Mouse (Mus musculus): ENCODE measurements around the gene Shcbp1l. TPM values are rescaled to one million over a fixed set of nuclear protein-coding genes. Genes with fewer than 3 reads are reported as not detected.

Shcbp1l gene
- total and polyA plus RNA-seq, 3 experiments: 5.6 to 36.0 (median 9.1) TPM

DNA sequence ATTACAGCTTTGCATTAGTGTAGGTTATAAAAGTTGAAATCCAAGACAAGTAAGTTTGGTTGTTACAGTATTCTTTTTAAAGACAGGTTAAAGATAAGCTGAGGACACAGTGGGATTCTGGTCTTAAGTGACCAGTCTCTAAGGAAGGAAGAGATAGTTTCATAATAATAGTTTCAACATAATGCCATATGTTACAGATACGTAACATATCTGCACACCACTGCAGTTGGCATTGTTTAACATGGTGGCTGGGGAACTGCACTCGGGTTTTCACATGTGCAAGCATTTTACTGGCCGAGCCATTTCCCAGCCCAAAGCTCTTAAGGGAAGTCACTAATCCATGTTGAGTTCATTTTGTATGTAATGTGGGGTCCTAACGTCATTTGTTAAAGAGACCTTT is 18.7 kb downstream of the Shcbp1l start:
- ATAC-seq (ENCODE audit: extremely low read depth, insufficient number of reproducible peaks, low FRiP score, poor library complexity, severe bottlenecking) (no peak), DNase-seq (ENCODE audit: low spot score) (no peak)
- no peaks in the 10 kb centered on the region for H3K27me3 ChIP-seq (ENCODE audit: insufficient read depth, low read length)
- H3K4me1 ChIP-seq (ENCODE audit: insufficient read depth, low read depth, low read length): peaks cover 6% of the 10 kb centered on the region; the same call in 1 of the 2 replicates
- peaks cover 45% of the 10 kb centered on the region for H3K36me3 ChIP-seq (replicated peaks)
- TF ChIP-seq CTCF (IDR thresholded peaks at IDR 0.05; ENCODE audit: low read depth, low read length) (no peak), TAL1 (conservative IDR thresholded peaks at IDR 0.05; ENCODE audit: low read depth, low read length) (no peak), POLR2AphosphoS5 (IDR thresholded peaks at IDR 0.05; ENCODE audit: insufficient replicate concordance, low read depth, low read length) (no peak), GATA1 (IDR thresholded peaks at IDR 0.05; ENCODE audit: borderline replicate concordance, low read length) (no peak), GATA2 (IDR thresholded peaks at IDR 0.05; ENCODE audit: borderline replicate concordance, low read depth, low read length) (no peak)
- no peaks in the 10 kb centered on the region for H3K9me3 ChIP-seq (replicated peaks)
- H3K4me3 ChIP-seq (ENCODE audit: low read depth, low read length): no peak overlapping the region

DNA sequence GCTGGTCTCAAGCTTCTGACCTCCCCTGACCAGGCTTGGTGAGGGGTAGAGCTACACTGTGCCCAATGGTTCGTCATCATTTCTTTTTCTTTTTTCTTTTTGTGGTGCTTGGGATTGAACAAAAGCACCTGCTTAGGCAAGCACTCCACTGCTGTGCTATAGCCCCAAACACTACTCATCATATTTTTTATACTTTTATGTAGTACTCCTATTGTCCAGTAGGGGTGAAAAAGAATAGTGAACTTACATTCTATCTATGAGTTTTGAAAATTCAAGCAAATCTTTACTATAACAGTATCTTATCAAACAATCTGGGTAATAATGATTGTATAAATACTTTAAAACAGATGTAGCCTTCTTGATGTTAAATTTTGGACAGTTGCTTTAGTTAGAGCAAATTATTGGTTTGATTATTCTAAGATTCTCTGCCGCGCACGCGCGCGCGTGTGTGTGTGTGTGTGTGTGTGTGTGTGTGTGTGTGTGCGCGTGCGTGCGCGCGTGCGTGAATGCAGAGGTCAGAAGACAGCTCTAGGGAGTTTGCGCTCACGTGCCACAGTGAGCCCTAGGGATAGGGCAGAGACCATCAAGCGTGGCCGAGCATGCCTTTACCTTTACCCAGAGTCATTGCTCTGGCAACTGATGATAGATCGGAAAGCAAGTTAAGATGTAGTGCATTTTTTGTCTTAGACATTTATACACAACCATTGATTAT is 21.3 kb downstream of the Shcbp1l start:
- DNase-seq (ENCODE audit: low spot score): no peak
- no peak for ATAC-seq (ENCODE audit: extremely low read depth, insufficient number of reproducible peaks, low FRiP score, poor library complexity, severe bottlenecking)
- H3K4me3 ChIP-seq (ENCODE audit: low read depth, low read length): no peak overlapping the region

DNA sequence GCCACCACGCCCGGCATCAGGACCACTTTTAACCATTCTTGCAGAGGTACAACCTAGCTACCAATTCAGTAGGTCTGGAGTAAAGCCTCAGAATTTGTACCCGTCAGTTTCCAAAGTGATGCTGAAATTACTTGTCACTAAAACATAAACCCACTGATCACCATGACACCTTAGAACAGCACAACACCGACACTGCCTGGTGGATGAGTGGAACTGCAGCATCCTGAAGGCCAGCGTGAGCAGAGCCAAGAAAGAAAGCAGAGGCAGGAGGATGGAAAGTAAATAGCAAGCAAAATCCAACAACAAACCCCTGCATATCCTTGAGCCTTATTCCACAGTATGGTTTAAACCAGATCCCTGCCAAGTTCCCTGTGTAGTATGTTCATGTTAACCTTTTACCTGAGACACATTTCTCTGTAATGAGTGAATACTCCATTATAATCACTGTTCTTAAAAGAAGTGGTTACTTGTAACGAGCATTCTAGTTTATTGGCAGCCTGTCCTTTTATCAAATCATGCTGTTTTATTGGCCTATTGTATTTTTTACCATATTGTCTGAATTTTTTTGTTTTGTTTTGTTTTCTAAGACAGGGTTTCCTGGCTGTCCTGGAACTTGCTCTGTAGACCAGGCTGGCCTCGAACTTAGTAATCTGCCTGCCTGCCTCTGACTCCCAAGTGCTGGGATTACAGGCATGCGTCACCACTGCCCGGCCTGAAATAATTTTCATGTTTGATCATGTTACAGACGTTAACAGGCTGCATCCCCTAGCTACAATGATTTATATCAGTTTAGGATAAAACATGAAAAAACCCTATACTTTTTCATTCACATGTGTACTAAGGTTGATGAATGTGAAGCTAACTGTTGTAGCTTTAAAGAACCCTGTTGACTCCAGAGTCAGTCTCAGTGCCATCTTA is 26.5 kb downstream of the Shcbp1l start:
- H3K4me3 ChIP-seq (ENCODE audit: low read depth, low read length): no peak overlapping the region
- H3K4me1 ChIP-seq (ENCODE audit: insufficient read depth, low read depth, low read length): peaks cover 4% of the 10 kb centered on the region; the same call in 1 of the 2 replicates
- peaks cover 85% of the 10 kb centered on the region for H3K36me3 ChIP-seq (replicated peaks)
- ATAC-seq (ENCODE audit: extremely low read depth, insufficient number of reproducible peaks, low FRiP score, poor library complexity, severe bottlenecking): peak; percentile 41; the same call in 1 of the 2 replicates
- TF ChIP-seq CTCF (IDR thresholded peaks at IDR 0.05; ENCODE audit: low read depth, low read length) (peak; percentile 59), GATA1 (IDR thresholded peaks at IDR 0.05; ENCODE audit: borderline replicate concordance, low read length) (no peak)
- H3K27me3 ChIP-seq (ENCODE audit: insufficient read depth, low read length): no peaks in the 10 kb centered on the region
- H3K9me3 ChIP-seq (replicated peaks): no peaks in the 10 kb centered on the region
- no peak for DNase-seq (ENCODE audit: low spot score)

More for the DNA sequence above, 21.3 kb downstream of the Shcbp1l start:
- H3K9me3 ChIP-seq (replicated peaks): no peaks in the 10 kb centered on the region
- H3K4me1 ChIP-seq (ENCODE audit: insufficient read depth, low read depth, low read length): no peaks in the 10 kb centered on the region
- H3K36me3 ChIP-seq (replicated peaks): peaks cover 51% of the 10 kb centered on the region
- TF ChIP-seq GATA2 (IDR thresholded peaks at IDR 0.05; ENCODE audit: borderline replicate concordance, low read depth, low read length): no peak
- no peak for TF ChIP-seq TAL1 (conservative IDR thresholded peaks at IDR 0.05; ENCODE audit: low read depth, low read length)
- TF ChIP-seq POLR2AphosphoS5 (IDR thresholded peaks at IDR 0.05; ENCODE audit: insufficient replicate concordance, low read depth, low read length): no peak
- no peak for TF ChIP-seq CTCF (IDR thresholded peaks at IDR 0.05; ENCODE audit: low read depth, low read length)
- no peak for TF ChIP-seq GATA1 (IDR thresholded peaks at IDR 0.05; ENCODE audit: borderline replicate concordance, low read length)
- H3K27me3 ChIP-seq (ENCODE audit: insufficient read depth, low read length): no peaks in the 10 kb centered on the region

DNA sequence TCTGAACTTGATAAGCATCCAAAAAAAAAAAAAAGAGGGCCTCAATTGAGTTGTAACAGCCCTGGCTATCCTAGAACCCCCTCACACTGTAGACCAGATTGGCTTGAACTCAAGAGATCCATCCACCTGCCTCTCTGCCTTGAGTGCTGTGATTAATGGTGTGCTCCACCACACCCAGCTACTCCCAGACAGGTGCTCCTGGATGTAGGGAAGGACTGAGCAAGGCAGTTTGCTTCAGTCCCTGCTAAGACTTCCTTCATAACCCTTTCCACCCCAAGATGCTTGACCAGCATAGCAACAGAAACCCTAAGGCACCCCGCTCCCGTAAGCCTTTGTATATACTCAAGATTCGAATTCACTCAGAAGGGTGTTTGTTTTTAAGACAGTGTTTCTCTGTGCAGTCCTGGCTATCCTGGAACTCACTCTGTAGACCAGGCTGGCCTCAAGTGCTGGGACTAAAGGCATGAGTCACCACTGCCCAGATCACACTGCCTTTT is 28.2 kb downstream of the Shcbp1l start:
- ATAC-seq (ENCODE audit: extremely low read depth, insufficient number of reproducible peaks, low FRiP score, poor library complexity, severe bottlenecking) (no peak), DNase-seq (ENCODE audit: low spot score) (no peak)
- TF ChIP-seq GATA2 (IDR thresholded peaks at IDR 0.05; ENCODE audit: borderline replicate concordance, low read depth, low read length): no peak
- TF ChIP-seq GATA1 (IDR thresholded peaks at IDR 0.05; ENCODE audit: borderline replicate concordance, low read length): no peak
- TF ChIP-seq TAL1 (conservative IDR thresholded peaks at IDR 0.05; ENCODE audit: low read depth, low read length): no peak
- no peak for TF ChIP-seq CTCF (IDR thresholded peaks at IDR 0.05; ENCODE audit: low read depth, low read length)
- no peak; the same call in 1 of the 2 replicates for TF ChIP-seq POLR2AphosphoS5 (IDR thresholded peaks at IDR 0.05; ENCODE audit: insufficient replicate concordance, low read depth, low read length)
- Histone ChIP-seq H3K36me3 (replicated peaks) (peaks cover 91% of the 10 kb centered on the region), H3K4me3 (ENCODE audit: low read depth, low read length) (no peak overlapping the region), H3K4me1 (ENCODE audit: insufficient read depth, low read depth, low read length) (peaks cover 5% of the 10 kb centered on the region; the same call in 1 of the 2 replicates), H3K27me3 (ENCODE audit: insufficient read depth, low read length) (no peaks in the 10 kb centered on the region), H3K9me3 (replicated peaks) (no peaks in the 10 kb centered on the region)

DNA sequence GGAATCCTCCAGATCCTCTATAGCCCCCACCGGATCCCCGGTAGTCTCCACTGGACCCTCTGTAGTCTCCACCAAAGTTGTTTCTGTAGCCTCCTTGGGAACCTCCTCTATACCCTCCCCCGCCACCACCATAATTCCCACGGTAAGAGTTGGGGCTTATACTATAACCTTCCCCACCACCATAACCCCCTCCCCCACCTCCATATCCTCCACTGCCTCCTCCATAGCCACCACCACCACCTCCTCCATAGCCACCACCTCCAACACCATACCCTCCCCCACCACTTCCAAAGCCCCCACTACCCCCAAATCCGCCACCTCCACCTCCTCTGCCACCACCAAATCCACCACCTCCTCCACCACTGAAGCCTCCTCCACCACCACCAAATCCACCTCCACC is 31.2 kb downstream of the Shcbp1l start:
- no peak for DNase-seq (ENCODE audit: low spot score)
- peaks cover 95% of the 10 kb centered on the region for H3K36me3 ChIP-seq (replicated peaks)
- ATAC-seq (ENCODE audit: extremely low read depth, insufficient number of reproducible peaks, low FRiP score, poor library complexity, severe bottlenecking): no peak
- TF ChIP-seq CTCF (IDR thresholded peaks at IDR 0.05; ENCODE audit: low read depth, low read length) (no peak), GATA2 (IDR thresholded peaks at IDR 0.05; ENCODE audit: borderline replicate concordance, low read depth, low read length) (no peak), TAL1 (conservative IDR thresholded peaks at IDR 0.05; ENCODE audit: low read depth, low read length) (no peak), GATA1 (IDR thresholded peaks at IDR 0.05; ENCODE audit: borderline replicate concordance, low read length) (no peak), POLR2AphosphoS5 (IDR thresholded peaks at IDR 0.05; ENCODE audit: insufficient replicate concordance, low read depth, low read length) (no peak)
- H3K4me1 ChIP-seq (ENCODE audit: insufficient read depth, low read depth, low read length): peaks cover 5% of the 10 kb centered on the region; the same call in 1 of the 2 replicates
- no peaks in the 10 kb centered on the region for H3K9me3 ChIP-seq (replicated peaks)
- no peaks in the 10 kb centered on the region for H3K27me3 ChIP-seq (ENCODE audit: insufficient read depth, low read length)
- no peak overlapping the region for H3K4me3 ChIP-seq (ENCODE audit: low read depth, low read length)

DNA sequence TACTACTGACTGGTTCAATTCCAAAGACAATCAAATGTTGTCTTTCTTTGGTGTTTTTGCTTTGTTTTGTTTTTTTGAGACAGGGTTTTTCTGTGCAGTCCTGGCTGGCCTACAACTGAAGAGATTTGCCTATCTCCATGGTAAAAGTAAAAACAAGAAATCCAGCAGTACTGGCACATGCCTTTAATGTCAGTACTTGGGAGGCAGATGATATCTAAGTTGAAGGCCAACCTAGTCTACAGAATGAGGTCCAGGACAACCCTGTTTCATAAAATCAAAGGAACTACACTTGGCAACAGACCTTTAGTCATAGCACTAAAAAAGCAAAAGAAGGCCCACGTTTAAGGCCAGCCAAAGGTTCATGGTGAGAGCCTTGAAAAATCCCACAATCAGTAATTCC is 36.8 kb downstream of the Shcbp1l start:
- Histone ChIP-seq H3K4me3 (ENCODE audit: low read depth, low read length) (no peak overlapping the region), H3K27me3 (ENCODE audit: insufficient read depth, low read length) (no peaks in the 10 kb centered on the region), H3K4me1 (ENCODE audit: insufficient read depth, low read depth, low read length) (no peaks in the 10 kb centered on the region; the same call in 1 of the 2 replicates), H3K9me3 (replicated peaks) (no peaks in the 10 kb centered on the region), H3K36me3 (replicated peaks) (peaks cover 95% of the 10 kb centered on the region)
- no peak for TF ChIP-seq POLR2AphosphoS5 (IDR thresholded peaks at IDR 0.05; ENCODE audit: insufficient replicate concordance, low read depth, low read length)
- TF ChIP-seq TAL1 (conservative IDR thresholded peaks at IDR 0.05; ENCODE audit: low read depth, low read length): no peak
- no peak for TF ChIP-seq GATA2 (IDR thresholded peaks at IDR 0.05; ENCODE audit: borderline replicate concordance, low read depth, low read length)
- TF ChIP-seq CTCF (IDR thresholded peaks at IDR 0.05; ENCODE audit: low read depth, low read length): no peak
- no peak for TF ChIP-seq GATA1 (IDR thresholded peaks at IDR 0.05; ENCODE audit: borderline replicate concordance, low read length)
- ATAC-seq (ENCODE audit: extremely low read depth, insufficient number of reproducible peaks, low FRiP score, poor library complexity, severe bottlenecking) (no peak), DNase-seq (ENCODE audit: low spot score) (no peak)
